Mouse (Mus musculus): ENCODE data around the gene Unc45b.
"Not testable (repeated sequence)": the region's sequence is repeated elsewhere in the genome, so short reads cannot be mapped to it uniquely, and the experiment has no call there.

The Unc45b gene

DNA sequence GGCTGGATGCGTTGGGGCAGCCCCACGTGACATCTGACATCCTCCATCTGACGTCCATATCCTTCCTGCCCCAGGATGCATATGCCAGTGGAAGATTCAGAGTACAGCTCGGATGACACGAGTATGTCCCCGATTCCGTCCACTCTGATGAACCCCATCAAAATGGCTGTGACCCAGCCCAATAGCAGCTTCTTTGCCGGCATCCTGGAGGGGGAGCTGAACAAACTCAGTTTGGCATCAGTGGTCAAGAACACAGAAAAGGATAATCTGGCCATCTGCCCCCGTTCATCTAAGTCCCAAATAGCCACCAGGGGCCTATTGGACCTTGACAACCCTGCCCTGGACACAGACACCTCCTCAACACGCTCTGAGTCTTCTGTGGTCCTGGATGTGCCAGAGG is 12.9 kb upstream of the Unc45b start:
- no peak for DNase-seq (ENCODE audit: low spot score)

GRCm38 (mm10) chr11:82899720-82900119 is 10.6 kb upstream of the Unc45b start:
- no peak for DNase-seq (ENCODE audit: low spot score)

- DNase-seq (ENCODE audit: low spot score) = no peak
These were observed 8.6 kb upstream of the Unc45b start for GRCm38 (mm10) chr11:82901606-82902310.

GRCm38 (mm10) chr11:82904952-82905351 is 5.4 kb upstream of the Unc45b start:
- no peak for DNase-seq (ENCODE audit: low spot score)

DNA sequence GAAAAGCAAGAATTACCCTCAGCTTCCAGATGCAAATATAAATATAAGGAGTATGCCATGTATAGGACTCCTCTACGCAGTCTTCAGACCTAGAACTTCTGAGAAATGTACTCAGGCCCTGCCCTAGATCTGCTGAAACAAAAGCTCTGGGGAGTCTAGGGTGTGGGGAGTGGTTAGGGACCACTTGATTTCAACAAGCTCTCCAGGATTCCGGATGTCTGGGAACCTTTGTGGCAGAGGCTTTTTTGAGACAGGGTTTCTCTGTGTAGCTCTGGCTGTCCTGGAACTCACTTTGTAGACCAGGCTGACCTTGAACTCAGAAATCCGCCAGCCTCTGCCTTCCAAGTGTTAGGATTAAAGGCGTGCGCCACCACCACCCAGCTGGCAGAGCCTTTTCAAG is 4.5 kb upstream of the Unc45b start:
- DNase-seq (ENCODE audit: low spot score) = no peak

- DNase-seq (ENCODE audit: low spot score) = peak; percentile 82
These were observed 2.4 kb upstream of the Unc45b start, which contains the start of gene Nle1 for GRCm38 (mm10) chr11:82907651-82908607. Gene Nle1, minus strand, starts transcription at chr11:82908411.

GRCm38 (mm10) chr11:82908608-82908989 is 1.8 kb upstream of the Unc45b start:
- DNase-seq (ENCODE audit: low spot score) = no peak

DNA sequence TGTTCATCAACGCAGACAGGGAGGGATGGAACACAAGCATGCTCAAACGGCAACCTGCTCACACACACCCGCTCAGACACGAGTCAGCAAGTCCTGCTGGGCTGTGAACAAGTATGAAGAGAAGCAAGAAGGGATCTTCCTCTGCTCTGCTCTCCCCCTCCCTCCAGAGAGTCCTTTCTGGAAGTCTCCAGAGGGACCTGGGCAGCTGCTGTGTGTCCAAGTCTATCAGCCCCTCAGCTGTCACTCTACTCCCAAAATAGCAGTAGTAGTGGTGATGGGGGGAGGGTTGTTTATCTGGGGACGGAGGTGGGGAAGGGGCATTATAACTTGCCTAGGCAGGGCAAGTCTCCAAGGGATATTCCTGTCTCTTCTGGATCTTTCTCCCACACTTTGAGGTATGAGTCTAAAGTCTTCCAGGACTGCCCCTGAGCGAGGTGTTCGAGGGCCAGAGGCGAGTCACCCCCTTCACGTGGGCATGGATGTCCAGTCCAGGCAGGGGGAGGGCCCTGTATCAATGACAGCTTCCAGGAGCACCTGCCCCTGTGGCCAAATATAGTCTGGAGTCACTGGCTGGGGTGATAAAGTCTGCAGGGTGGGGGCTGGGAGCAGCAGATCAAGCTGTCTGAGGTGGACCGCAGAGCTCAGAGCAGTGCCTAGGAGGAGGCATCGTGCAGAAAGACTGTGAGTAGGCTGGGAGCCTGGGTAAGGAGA is 484 bp downstream of the Unc45b start:
- no peak for DNase-seq (ENCODE audit: low spot score)

DNA sequence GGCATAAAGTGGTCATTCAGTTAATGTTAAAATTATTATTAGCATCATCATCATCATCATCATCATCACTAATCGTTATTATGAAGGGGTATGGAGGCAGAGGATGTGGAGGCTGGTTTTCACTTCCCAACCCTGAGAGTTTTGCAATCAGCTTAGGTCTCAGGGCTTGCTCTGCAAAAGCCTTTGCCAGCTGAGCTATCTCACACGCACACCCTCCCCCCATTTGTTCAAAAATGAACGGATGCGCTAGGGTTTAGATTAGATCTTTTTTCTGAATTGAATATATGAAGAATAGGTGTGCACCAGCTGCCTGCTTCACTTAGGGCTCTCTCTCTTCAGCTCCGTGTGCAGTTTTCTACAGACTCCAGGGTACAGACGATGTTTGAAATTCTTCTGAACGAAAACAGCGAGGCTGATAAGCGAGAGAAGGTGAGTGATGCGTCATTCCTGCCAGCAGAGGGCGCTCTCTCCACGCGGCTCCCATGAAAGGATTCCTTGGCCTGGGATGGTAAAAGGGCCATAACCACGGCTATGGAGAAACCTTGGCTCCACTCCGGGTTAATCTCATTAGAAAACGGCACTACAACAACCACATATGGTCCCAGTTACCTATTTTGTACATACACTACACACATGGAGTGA is 4.5 kb downstream of the Unc45b start:
- peak; percentile 64 for DNase-seq (ENCODE audit: low spot score)

DNA sequence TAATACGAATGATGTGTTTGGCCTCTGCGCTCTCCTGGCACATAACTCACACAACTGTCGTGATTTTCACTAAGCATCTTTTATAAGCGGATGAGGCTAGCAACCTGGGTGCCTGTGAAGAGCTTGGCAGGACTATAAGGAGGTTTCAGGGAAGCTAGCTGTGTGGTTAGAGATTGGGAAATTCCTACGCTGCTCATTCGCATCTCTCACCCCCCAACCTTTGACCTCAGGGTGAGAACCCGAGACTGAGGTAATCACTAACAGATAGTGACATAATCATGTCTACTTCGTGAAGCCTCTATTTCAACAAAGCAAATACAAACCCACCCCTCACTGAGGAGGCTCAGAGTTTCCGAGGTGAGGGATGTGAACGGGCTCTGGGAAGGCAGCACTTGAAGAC is 10.4 kb downstream of the Unc45b start:
- no peak for DNase-seq (ENCODE audit: low spot score)

DNA sequence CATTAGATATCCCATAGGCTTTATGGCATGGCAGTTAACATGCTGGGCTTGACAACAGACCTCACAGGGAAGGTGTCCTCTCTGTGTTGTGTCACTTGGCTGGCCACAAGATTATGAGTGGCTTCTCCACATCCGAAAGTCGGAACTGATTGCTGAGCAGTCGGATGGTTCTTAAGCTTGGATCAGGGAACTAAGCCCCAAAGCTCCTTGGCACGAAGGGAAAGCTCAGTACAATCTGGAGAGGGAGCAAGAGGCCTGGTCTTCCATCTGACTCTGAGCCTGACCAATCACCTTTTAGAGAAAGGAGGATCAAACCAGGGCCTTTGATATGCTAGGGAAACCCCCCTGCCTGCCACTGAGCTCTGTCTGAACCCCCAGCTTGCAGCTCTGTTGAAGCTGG is 11.3 kb downstream of the Unc45b start:
- no peak for DNase-seq (ENCODE audit: low spot score)

GRCm38 (mm10) chr11:82923910-82924309 is 13.6 kb downstream of the Unc45b start:
- not testable (repeated sequence) for DNase-seq (ENCODE audit: low spot score)

- no peak for DNase-seq (ENCODE audit: low spot score)
These were observed 18.7 kb downstream of the Unc45b start for GRCm38 (mm10) chr11:82928897-82929632.

DNA sequence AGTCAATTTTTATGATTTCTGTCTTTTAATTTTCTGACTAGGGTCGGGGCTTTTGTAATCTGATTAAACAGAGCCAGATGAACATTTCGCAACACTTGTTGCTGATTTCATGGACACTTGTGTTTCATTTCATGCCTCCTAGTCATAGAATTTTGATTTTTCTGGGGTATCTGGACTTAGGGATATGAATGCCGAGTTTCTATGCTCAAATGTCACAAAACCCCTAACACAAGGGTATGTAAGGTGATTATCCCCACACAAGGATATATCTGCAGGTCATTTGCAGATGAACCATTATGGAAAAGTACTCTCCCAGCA is 19.2 kb downstream of the Unc45b start:
- DNase-seq (ENCODE audit: low spot score) = no peak

DNA sequence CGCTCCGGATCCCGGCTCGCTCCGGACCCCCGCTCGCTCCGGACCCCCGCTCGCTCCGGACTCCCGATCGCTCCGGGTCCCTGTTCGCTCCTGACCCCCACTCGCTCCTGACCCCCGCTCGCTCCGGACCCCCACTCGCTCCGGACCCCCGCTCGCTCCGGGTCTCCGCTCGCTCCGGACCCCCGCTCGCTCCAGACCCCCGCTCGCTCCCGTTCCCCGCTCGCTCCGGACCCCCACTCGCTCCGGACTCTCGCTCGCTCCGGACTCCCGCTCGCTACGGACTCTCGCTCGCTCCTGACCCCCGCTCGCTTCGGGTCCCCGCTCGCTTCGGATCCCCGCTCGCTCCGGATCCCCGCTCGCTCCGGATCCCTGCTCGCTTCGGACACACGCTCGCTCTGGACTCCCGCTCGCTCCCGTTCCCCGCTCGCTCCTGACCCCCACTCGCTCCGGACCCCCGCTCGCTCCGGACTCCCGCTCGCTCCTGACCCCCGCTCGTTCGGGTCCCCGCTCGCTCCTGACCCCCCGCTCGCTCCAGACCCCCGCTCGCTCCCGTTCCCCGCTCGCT is 20.1 kb downstream of the Unc45b start:
- DNase-seq (ENCODE audit: low spot score) = not testable (repeated sequence)

GRCm38 (mm10) chr11:82931161-82931560 is 20.8 kb downstream of the Unc45b start:
- not testable (repeated sequence) for DNase-seq (ENCODE audit: low spot score)

- not testable (repeated sequence) for DNase-seq (ENCODE audit: low spot score)
These were observed 21.5 kb downstream of the Unc45b start for GRCm38 (mm10) chr11:82931671-82932450.

DNA sequence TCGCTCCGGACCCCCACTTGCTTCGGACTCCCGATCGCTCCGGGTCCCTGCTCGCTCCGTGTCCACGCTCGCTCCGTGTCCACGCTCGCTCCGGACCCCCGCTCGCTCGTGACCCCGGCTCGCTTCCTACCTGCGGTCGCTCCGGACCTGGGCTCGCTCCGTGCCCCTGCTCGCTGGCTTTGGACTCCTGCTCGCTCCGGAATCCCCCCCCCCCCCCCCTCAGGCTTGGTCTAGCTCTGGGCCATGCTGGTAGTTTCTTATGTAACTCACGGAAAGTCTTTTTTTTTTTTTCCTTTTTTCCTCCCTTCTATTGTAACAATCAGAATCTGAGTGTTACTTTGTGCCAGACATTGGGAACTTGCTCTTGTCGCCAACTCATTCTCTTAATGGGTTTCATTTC is 22.8 kb downstream of the Unc45b start:
- DNase-seq (ENCODE audit: low spot score) = no peak

DNA sequence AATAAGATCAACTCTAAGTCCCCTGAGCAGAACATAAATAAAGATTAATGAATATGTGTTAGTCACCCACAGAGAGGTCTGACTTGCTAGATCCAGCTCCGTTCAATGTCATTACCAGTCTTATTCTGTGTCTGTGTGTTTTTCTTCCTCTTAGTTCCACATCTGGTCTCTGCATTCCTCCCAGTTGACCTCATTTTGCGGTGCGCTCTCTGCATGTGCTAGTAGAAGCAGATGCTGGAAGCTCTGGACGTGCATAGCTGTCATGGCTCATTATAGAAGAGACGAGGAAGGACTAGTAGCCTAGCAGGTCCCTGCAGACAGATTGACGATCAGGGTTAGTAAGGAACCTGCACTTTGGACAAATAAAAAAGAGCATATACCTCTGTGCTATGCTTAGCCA is 33.0 kb downstream of the Unc45b start:
- no peak for DNase-seq (ENCODE audit: low spot score)

DNA sequence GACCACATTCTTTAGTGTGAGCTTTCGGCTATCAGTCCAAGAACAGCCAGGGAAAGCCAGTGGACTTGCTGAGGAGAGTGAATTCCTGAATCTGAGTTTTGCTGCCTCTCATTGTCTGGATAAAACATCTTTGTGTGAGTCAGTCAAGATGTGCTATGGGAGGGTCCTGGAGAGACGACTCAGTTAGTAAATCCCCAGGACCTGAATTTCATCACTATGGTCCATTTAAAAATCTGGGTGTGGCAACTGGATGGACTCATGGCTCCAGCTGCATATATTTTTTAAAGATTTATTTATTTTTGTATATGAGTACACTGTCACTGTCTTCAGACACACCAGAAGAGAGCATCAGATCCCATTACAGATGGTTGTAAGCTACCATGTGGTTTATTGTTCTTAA is 35.3 kb downstream of the Unc45b start:
- no peak for DNase-seq (ENCODE audit: low spot score)
